Mouse (Mus musculus): ENCODE data around the gene Gm5168. TPM values are rescaled to one million over a fixed set of nuclear protein-coding genes. Genes with fewer than 3 reads are reported as not detected.

Gene Gm5168
- not detected for total RNA-seq (2023)

DNA sequence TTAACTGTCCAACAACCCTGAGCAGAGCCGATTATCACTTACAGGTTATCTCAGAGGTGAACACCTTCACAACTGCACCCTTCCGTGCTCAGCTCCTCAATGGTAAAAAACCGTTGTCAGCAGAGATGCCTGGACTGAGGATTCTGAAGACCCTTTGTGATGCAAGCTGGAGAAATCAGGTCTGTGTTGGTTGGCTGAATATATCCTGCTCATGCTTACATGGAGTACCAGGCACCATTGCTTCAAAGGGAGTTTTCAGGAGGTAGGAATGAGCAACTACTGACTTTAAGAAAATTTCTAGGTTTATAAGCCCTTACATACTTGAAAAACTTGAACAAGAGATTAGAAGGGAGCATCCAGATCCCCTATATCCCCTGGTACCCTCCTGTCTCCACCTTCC is at the start of gene Gm5168:
Gene Gm5168 (minus strand): TSS at position 101 of the 400 bp plus-strand sequence.

Other genes starting within 250 kb of the Gm5168 start
- gene Gm2012, start 180.3 kb upstream of the Gm5168 start, total RNA-seq (2023), result not detected